Mouse (Mus musculus): ENCODE measurements around the gene Mrrf.

GRCm38 (mm10) chr2:36103069-36103554, 33.1 kb upstream of the Mrrf start:
- TF ChIP-seq FLI1 (IDR thresholded peaks at IDR 0.05; ENCODE audit: low read length), result no peak
- TF ChIP-seq GATA1 (IDR thresholded peaks at IDR 0.05; ENCODE audit: borderline replicate concordance, low read length), result no peak
